Mouse (Mus musculus) heart, postnatal 4 days (tissue): ENCODE results near the gene Olfr1006. TPM values are rescaled to one million over a fixed set of nuclear protein-coding genes. Genes with fewer than 3 reads are reported as not detected.
"Not testable (repeated sequence)": the region's sequence is repeated elsewhere in the genome, so short reads cannot be mapped to it uniquely, and the experiment has no call there.

Source experiments
- DNase-seq: peaks from one replicate; pipeline ENCODE4 v3.0.0; 2021
- total RNA-seq, 2 experiments: library from RNA; stranded (reverse); gene quantifications; 2 replicates each; pipeline ENCODE4 v1.2.3; 2021

Gene Olfr1006
- not detected for total RNA-seq

GRCm38 (mm10) chr2:85678667-85679066 is at the start of gene Olfr1006:
Gene Olfr1006 (minus strand): TSS chr2:85678767.
- DNase-seq, result no peak

GRCm38 (mm10) chr2:85725793-85726192 is 47.2 kb upstream of the Olfr1006 start:
- DNase-seq, result peak; percentile 23

GRCm38 (mm10) chr2:85715119-85715518 is 36.6 kb upstream of the Olfr1006 start, which contains the start of gene Olfr1009:
Gene Olfr1009 (plus strand): TSS chr2:85715419.
- no peak for DNase-seq

GRCm38 (mm10) chr2:85711159-85711558 is 32.6 kb upstream of the Olfr1006 start:
- no peak for DNase-seq

- DNase-seq, result not testable (repeated sequence)
These were observed 32.1 kb upstream of the Olfr1006 start for GRCm38 (mm10) chr2:85710680-85711079.

GRCm38 (mm10) chr2:85689131-85689530 is 10.6 kb upstream of the Olfr1006 start, which contains the start of gene Olfr1008:
Gene Olfr1008 (plus strand): TSS chr2:85689431.
- no peak for DNase-seq

- not testable (repeated sequence) for DNase-seq
These were observed 14.2 kb downstream of the Olfr1006 start, which contains the start of gene Olfr154 for GRCm38 (mm10) chr2:85664355-85664754. Gene Olfr154 (minus strand): TSS chr2:85664455.

- DNase-seq, result no peak
These were observed 28.0 kb downstream of the Olfr1006 start, which contains the start of gene Olfr1002 for GRCm38 (mm10) chr2:85650604-85651003. Gene Olfr1002 (minus strand): TSS chr2:85650704.

Other genes starting within 250 kb of the Olfr1006 start
- gene Olfr994, start 242.3 kb downstream of the Olfr1006 start, total RNA-seq, result not detected
- gene Olfr995, start 235.1 kb downstream of the Olfr1006 start, total RNA-seq, result not detected
- gene 4833423E24Rik, start 159.7 kb downstream of the Olfr1006 start, total RNA-seq, result not detected
- not detected for gene Olfr996, start 99.6 kb downstream of the Olfr1006 start, total RNA-seq
- not detected for gene Olfr998, start 89.8 kb downstream of the Olfr1006 start, total RNA-seq
- not detected for gene Olfr1000, start 66.9 kb downstream of the Olfr1006 start, total RNA-seq
- not detected for gene Olfr1002, start 28.1 kb downstream of the Olfr1006 start, total RNA-seq
- gene Olfr154, start 14.3 kb downstream of the Olfr1006 start, total RNA-seq, result not detected
- not detected for gene Olfr1008, start 10.7 kb upstream of the Olfr1006 start, total RNA-seq
- gene Olfr1009, start 36.7 kb upstream of the Olfr1006 start, total RNA-seq, result not detected
- not detected for gene Olfr1012, start 84.0 kb upstream of the Olfr1006 start, total RNA-seq
- not detected for gene Olfr1013, start 88.3 kb upstream of the Olfr1006 start, total RNA-seq
- gene Olfr1014, start 93.9 kb upstream of the Olfr1006 start, total RNA-seq, result not detected
- gene Olfr1015, start 103.2 kb upstream of the Olfr1006 start, total RNA-seq, result not detected
- not detected for gene Olfr1016, start 123.8 kb upstream of the Olfr1006 start, total RNA-seq
- not detected for gene Olfr1018, start 139.7 kb upstream of the Olfr1006 start, total RNA-seq
- not detected for gene Olfr1019, start 166.7 kb upstream of the Olfr1006 start, total RNA-seq
- not detected for gene Olfr1020, start 168.3 kb upstream of the Olfr1006 start, total RNA-seq
- gene Olfr1022, start 189.8 kb upstream of the Olfr1006 start, total RNA-seq, result not detected
- gene Olfr1023, start 206.9 kb upstream of the Olfr1006 start, total RNA-seq, result not detected
- gene Olfr1024, start 226.3 kb upstream of the Olfr1006 start, total RNA-seq, result not detected
- gene Olfr1025-ps1, start 236.4 kb upstream of the Olfr1006 start, total RNA-seq, result not detected
- gene Olfr1026, start 242.8 kb upstream of the Olfr1006 start, total RNA-seq, result not detected